Mouse (Mus musculus) common myeloid progenitor, adult 5-6 weeks (primary cell): ENCODE data around the gene Rftn1. TPM values are rescaled to one million over a fixed set of nuclear protein-coding genes. Genes with fewer than 3 reads are reported as not detected.

Experiments used
- ATAC-seq: replicated peaks from 2 replicates; pipeline ENCODE4 v1.8.0; 2016; ENCODE audit warnings: low read depth, mild to moderate bottlenecking, moderate TSS enrichment, inconsistent platforms; ENCODE audit not compliant: poor library complexity, severe bottlenecking
- total RNA-seq: library from RNA; stranded (forward); fragments of 200-1000, 187-1606 nt; gene quantifications from 2 replicates; pipeline ENCODE4 v1.2.3, GENCODE M21; 2017

Gene Rftn1
- total RNA-seq, 1 experiment from 2014 or later, result 43.0 TPM

DNA sequence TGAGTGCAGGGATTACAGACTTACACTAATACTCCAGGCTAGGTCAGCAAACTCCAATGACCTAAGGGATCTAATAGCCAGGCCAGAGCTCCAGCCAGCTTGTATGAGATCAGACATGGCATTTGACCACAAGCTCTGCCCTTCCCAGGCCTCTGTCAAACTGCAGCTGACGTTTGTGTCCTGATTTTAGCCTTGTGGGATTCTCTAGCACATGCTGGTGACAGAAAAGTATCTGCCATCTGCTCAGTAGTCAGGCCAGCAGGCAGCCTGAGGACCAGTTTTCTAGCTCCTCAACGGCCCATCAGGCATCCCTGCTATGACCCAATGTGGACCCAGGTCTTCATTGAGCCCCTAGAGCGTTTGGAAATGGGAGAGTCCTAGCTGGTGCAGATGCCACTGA, 188.3 kb downstream of the Rftn1 start:
- no peak for ATAC-seq

DNA sequence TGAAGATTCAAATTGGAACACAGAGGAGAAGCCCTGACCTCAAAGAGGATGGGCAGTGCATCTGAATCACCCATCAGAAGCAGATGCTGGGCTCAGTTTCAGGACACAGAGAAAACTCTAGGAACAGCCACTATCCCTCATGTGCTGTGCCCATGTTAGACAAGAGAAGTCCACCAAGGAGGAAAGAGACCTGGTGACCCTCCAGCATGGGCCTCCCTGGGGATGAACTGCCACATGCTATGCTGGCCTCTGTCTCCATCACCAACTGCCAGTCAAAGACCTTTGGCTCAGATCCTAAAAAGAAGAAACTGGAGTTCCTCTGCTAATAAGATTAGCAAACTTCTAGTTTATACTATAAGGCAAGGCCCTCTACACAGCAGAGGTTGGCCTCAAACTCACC, 188.7 kb downstream of the Rftn1 start:
- ATAC-seq, result no peak

- no peak for ATAC-seq
Measured at GRCm38 (mm10) chr17:50000580-50000979, 189.9 kb downstream of the Rftn1 start.

- ATAC-seq, result no peak
Measured at GRCm38 (mm10) chr17:49996626-49997152, 193.8 kb downstream of the Rftn1 start.

DNA sequence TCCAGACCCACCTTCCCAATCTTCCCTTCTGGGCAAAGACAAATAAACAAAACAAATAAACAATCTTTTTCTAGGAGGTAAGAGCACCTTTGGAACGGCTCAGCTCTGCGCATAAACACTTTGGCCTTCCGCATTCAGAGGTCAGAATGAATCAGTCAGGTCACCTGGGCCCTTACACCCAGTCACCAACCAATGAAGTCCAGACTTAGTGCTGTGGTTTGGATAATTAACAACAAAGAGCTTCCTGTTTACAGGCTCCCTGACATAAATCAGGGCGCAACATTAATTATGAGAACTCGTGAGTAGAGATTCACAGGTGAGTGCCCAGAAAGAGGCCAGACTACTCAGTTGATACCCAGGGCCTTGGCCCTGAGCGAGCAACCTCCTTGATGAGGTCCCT, 194.4 kb downstream of the Rftn1 start:
- no peak for ATAC-seq

- ATAC-seq, result no peak
Measured at GRCm38 (mm10) chr17:49995226-49995625, 195.2 kb downstream of the Rftn1 start.

GRCm38 (mm10) chr17:49993631-49994030, 196.8 kb downstream of the Rftn1 start:
- ATAC-seq, result no peak

DNA sequence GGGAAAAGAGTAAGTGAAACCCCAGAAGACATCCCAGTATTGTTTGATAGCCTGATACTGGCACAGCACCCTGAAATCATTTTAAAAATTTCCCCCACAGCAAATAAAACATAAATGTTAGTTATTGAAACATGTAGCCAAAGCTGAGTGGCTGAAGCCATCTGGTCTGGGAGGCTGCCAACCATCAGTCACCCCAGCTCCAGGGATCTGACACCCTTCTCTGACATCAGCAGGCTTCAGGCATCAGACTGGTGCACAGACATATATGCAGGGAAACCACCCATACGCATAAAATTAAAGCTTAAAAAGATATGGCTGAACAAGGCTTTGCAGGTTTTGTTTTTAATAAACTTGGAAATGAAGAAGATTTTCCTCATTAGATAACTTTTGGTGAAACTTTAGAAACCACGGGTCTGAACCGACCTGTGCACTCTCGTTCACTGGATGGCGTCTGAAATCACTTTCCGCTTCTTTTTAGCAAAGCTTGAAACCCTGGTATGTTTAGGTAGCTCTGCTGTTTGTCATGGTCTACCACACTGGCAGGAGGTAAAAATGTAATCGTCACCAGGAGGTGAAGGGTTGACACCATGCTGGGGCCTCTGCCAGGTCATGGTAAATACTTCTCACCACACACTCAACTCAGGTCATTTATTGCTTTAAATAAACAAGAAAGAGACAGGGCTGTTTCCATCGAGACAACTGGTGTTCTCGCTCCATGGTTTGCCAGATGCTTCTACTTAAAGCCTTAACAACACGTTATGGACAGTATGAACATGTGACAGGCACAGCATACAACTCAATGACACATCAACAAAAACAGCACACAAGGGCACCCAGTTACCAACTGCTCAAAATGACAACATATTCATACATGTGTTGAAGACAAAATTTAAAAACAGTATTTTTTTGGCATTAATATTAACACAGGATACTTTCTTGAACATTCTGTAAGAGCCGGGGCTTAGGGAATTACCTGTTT, 197.6 kb downstream of the Rftn1 start:
- no peak for ATAC-seq

DNA sequence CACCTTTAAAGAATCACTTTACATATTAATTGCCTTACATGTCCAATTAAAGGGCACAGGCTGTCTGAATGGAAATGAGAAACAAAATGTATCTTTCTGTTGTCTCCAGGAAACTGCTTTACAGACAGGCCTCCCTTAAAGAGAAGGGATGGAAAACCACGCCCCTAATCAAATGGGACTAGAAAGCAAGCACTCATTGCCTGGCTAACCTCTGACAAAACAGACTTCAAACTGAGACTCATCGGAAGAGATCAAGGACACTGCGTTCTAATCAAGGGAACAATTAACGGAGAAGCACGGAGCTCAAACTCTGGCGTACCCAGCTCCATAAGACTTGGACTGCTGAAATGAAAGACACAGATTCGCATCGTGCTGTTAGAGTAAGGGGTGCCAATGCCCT, 200.9 kb downstream of the Rftn1 start:
- no peak for ATAC-seq

DNA sequence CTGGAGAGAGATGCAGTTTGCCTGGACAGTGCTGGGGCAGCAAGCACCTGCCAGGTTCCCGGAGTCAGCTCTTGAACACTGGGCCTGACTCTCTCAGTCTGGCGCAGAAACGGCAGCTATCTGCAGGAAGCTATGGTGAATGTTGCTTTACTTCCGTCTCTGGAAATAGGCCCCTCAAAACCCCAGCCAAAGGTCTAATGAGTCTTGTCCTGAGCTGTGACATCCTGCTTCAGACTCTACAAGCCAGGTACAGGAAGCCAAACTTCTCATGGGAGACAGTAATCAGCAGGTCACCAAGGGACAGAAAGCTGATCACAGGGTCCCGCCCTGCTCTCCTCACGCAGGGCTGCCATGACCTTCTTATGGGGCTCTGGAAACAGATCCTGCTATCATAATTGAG, 203.4 kb downstream of the Rftn1 start:
- no peak for ATAC-seq

- ATAC-seq, result no peak
Measured at GRCm38 (mm10) chr17:49983478-49983877, 207.0 kb downstream of the Rftn1 start.

DNA sequence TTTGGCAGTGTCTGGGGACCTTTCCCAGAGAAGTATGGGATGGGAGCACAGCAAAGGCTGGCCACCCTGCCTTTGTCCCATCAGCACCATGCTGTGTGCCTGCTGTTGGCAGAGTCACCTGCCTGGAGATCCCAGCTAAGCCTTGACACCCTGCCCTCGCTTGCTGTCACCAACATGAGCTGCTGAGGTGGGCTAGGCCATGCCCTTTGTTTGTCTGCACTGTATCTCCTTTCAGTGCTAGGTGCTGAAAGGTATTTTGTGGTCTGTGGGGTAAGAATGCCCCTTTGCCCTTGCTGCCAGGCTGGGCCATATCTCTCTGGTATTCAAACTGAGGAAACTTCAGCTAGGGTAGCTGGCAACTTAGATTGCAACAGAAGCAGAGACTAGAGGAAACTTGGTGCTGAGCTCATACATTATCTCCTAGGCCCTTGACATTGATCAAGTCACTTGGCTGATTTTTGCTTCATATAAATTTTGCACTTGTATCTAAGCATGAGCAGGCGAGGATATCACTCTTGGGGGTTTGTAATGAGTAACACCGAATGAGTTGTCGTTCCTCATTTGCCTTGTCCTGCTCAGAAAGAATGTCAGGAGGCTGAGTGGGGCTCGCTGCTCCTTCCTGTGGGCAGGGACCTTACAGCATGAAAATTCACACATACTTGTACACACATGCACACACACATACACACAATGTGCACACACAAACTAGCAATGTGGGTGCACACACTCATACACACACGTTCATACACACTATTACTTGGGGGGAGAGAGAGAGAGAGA, 207.7 kb downstream of the Rftn1 start:
- ATAC-seq, result peak; percentile 37

DNA sequence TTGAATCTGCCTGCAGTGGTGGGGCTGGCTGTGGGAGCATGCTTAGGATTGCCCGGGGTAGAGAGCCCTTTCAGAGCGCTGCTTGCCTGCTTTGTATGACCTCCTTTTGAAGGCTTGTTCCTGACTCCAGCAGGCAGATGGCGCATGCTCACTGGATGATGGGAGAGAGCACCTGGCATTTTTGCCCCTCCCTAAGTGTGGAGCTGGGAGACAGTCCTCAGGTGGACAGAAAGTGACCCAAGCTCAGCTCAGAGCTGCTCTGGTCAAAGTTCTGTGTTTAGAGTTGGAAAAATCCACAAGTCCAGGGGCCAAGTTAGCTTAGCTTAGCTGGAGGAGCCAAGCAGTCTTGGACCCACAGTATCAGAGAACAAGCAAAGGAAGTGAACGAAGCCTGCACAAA, 208.9 kb downstream of the Rftn1 start:
- no peak for ATAC-seq

GRCm38 (mm10) chr17:49979761-49980285, 210.7 kb downstream of the Rftn1 start:
- no peak for ATAC-seq

DNA sequence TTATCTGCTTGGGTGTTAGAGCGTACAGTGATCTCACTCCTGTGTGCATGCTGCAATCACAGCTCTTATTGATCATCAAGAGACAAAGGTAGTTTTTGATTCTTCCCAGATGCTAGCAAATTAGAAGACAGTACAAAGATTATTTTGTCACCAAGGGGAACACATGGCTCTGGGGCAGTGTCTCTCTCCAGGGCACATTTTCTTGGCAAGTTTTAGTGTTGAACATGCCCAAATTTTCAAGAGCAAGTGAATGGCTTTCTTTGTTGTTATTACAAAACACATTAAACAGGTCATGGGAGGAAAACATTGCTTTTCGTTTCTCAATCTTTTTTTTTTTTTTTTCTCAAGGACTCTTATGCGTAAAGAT, 213.1 kb downstream of the Rftn1 start:
- ATAC-seq, result no peak

DNA sequence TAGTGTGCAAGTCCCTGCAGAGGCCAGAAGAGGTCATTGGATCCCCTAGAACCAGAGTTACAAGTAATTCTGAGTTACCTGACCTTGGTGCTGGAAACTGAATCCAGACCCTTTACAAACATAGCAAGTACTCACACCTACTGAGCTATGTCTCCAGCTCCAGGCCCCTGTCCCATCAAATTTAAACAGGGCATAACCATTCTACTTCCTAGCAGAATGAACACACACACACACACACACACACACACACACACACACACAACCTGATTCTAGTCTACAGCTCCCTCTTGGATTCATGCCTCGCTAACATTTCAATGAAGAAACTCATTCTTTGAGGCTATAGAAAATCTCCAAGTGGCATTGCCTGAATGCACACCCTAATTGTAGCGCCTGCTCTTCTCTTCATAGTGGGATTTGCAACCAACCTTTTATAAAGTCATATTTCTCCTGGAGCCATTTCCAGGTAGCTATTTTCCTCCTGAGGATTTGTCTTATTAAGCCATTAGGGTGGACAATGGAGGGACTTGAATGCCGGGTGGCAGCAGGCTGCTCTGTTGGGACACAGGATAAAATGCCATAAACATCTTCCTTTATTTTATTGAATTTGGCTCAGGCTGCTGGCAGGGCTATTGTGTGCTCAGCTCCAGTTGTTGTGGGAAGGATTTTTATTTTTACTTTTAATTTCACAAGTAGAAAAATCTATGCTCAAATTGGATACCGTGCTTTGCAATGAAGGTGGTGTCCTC, 213.6 kb downstream of the Rftn1 start:
- no peak for ATAC-seq

GRCm38 (mm10) chr17:49975481-49975880, 215.0 kb downstream of the Rftn1 start:
- no peak for ATAC-seq

- ATAC-seq, result no peak
Measured at GRCm38 (mm10) chr17:49974996-49975395, 215.5 kb downstream of the Rftn1 start.

DNA sequence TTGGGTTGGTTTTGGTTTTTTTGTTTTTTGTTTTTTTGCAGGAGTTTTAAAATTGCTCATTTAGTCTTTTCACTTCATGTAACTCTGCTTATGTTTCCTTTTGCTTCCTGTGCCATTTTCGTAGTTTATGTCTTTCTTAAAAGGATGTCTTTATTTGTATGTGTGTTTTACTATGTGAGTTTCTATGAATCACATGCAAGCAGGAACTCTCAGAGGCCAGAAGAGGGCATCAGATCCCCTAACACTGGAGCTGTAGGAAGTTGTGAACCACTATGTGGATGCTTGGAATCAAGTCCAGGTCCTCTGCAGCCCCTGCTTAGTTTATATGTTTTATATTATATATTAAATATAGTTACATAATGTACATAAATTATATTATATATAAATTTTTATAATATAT, 218.3 kb downstream of the Rftn1 start:
- no peak for ATAC-seq

DNA sequence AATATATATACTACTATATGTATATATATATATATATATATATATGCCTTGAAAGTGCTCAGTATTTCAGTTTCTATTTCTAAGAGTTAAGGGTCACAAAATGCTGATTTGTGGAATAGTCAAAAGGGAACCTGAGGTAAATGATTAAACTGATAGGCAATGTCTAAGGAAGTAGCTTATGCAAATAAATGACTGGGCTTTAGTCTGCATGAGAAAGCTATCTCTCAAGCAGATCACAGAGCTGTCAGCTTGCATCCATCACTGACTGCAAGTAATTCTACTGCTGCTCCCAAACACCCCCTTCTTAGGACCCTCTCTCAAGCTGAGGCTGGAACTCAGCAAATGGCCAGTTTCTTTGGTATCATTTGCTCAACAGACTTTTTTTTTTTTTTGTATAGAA, 219.4 kb downstream of the Rftn1 start:
- no peak for ATAC-seq
